Mouse (Mus musculus) cerebellum, adult 11-12 months (tissue): Measurements from ENCODE around the gene Gm4027.
"Not testable (repeated sequence)": the region's sequence is repeated elsewhere in the genome, so short reads cannot be mapped to it uniquely, and the experiment has no call there.

Experiments
- DNase-seq: peaks from one replicate; pipeline ENCODE4 v3.0.0; 2022

Gene Gm4027

DNA sequence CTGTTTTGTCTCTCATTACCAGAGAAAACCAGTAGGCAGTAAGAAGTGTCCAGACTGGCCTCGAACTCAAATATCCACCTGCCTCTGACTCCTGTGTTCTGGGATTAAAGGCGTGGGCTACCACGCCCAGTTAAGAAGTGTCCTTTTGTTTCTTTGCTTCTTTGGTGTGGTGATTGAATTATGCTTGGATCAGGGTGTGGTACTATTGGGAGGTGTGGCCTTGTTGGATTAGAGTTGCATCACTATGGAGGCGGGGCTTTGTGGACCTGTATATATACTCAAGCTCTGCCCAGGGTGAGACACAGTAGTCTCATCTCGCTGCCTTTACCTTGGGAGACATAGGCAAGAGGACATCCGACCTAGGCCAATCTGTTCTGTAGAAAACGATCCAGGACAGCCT is at the start of gene Gm4027:
Gm4027 (plus strand) TSS at position 301 of the 400 bp plus-strand sequence.
- DNase-seq: not testable (repeated sequence)

DNA sequence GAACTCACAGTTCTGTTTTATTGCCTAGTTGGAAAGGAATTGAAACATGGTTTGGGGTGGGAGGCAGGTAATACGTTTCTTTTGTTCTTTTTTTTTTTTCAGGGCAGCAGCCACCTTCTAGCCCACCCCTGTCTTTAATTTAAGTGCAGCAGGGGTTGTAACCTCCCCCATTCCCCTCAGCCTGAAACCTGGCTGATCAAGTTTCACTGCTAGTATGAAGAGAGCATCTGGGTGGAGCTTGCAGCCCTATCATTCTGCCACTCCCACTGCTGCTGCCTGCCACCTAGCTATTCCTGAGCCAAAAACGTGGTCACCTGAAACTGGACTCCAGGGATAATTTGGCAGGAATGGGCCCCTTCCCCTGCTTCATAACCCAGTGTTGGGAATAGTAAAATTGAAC is 17.3 kb upstream of the Gm4027 start:
- DNase-seq: not testable (repeated sequence)

DNA sequence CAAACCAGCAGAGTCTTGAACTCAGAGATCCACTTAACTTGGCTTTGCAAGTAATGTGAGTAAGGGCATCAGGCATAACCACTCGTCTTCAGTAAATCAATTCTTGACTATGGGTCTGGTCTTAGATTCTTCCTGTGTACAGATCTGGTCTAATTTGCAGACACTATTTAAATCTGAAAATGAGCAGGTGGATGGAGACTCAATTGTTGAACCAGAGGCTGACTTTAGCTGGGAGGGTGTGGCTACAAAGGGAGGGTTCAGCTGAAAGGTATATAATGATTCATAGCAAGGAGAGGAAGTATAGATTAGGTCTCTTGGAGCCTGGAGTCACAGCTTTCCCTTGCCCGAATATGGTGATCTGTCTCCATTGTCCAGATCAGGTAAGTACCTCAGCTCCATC is 16.3 kb upstream of the Gm4027 start, which contains the start of gene Oog1:
Oog1 (plus strand) TSS at position 301 of the 400 bp plus-strand sequence.
- not testable (repeated sequence) for DNase-seq

DNA sequence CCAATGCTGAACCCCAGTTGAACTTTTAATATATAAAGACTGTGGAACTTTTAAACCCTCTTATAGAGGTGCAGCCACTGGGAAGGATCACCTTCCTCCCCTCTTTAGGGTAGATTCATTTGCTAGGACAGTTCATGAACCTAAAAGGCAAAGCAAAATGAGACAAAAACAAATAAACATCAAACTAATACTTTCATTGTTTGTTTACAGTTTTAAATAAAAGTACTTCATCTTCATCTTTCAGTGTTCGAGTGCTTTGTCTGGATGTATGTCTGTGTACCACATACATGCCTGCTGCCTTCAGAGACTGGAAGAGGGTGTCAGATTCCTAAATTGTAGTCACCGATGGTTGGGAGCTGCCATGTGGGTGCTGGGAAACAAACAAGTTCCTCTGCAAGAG is 25.9 kb downstream of the Gm4027 start, which contains the start of gene Gm16381:
Gm16381 (minus strand) TSS at position 101 of the 400 bp plus-strand sequence.
- DNase-seq: not testable (repeated sequence)

DNA sequence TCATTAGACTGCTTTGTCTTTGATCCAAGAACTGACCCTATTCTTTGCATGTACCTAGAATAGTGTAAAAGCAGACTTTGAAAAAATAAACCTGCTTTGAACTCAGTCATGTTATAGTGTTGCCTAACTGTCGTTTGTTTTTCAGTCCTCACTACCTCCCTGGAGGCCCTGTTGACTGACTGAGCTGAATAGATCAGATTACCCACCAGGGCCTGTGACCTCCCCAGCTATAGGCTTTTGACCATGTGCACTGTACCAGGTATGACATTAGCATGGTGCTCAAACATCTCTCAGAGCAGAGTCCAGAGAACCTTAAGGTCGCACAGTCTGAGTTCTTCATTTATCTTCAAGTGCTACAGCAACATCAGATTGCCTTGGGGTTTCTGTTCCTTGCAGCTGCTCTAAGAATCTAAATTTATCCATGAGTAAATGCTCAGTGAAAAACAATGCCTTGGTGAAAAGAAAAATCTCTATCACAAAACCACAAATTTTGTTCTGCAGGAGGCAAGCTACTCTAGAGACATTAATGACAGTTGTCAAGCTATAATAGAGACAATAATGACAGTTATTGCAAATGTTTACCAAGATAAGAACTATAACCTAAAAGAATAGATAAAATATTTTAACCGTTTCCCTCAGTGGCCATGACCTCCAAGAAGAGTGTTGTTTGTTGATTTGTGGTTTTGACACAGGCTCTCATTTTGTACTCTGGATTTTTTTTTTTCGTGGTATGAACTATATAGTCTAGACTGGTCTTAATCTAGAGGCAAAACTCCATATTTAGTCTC is 34.4 kb downstream of the Gm4027 start:
- not testable (repeated sequence) for DNase-seq
